Mouse (Mus musculus) embryo, embryonic 9.5 days (tissue): ENCODE measurements around the gene 4930426L09Rik.

ENCODE experiments used
- DNase-seq: peaks from one replicate; pipeline ENCODE4 v3.0.0-alpha.2; 2017; ENCODE audit errors: extremely low spot score

The 4930426L09Rik gene

DNA sequence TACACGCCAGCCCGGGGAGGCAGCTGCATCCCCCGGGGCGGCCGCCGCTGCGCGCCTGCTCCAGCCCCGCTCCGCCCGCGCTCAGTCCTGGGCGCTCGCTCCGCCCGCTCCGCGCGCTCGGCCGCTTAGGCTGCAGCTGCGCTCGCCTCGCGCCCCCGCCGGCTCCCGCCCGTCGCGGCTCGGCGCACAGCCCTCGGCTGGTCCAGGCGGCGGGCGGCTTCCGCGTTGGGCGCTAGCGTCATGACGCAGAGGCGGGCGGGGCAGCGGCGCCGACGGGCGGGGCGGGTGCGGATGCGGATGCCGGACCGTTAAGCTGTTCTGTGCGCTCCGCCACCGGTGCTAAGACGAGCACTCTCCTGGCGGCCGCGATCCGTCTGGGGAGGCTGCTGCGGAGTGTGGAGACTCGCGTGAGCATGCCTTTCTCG lies at the start of gene 4930426L09Rik, which contains the start of gene Pip4k2a:
Gene 4930426L09Rik (plus strand): TSS at position 290 of the 425 bp plus-strand sequence.
Gene Pip4k2a (minus strand): TSS at position 73 of the 425 bp plus-strand sequence.
- DNase-seq: peak; percentile 91

DNA sequence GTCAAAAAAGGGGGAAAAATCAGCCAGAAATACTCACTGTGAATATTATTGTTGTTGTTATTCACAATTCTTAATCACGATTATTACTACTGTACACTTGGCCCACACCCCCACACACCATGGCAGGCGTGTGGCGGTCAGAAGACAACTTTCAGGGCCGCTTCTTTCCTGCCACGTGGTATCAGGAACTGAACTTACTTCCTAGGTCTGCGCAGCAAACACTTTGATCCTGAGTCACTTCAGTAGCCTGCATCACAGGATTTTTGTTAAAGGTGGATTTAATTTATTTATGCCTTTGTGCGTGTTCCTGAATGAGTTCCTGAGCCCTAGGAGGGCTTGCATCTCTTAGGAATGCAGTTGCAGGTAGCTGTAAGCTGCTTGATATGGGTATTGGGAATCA lies 49.4 kb upstream of the 4930426L09Rik start:
- no peak for DNase-seq

DNA sequence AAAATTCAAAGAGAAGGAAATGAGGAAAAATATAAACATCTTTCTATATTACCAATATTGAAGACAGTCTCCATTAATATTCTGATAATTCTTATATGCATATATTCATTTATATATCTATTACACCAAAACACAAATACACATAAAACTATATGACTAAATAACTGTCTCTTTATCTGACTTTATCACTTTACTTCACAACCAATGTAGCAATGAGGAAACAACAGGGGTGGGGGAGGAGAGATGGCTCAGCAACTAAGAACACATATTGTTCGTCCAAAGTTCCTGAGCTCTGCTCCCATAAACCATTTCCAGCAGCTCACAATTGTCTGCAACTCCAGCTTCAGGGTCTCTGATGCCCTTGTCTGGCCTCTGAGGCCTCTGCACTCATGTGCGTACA lies 47.4 kb upstream of the 4930426L09Rik start:
- DNase-seq: no peak

- DNase-seq: no peak
Measured at GRCm38 (mm10) chr2:18952102-18952673, 46.0 kb upstream of the 4930426L09Rik start.

DNA sequence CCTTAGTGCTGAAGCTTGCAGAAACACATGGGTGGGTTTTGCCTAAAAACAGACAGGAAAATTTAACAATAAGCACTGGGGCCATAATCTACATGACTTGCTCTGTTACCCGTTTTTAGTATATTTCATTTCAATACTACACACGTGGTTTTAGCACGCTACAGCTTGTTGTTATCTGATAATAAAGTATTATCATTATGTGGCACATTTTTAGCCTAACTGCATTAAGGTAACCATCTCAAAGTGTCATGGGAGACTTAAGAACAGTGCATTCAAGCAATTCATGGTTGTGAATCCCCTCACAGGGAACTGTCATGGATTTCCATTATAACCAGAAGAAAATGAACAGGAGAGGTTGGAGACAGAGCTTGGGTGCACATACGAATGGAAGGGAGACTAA lies 43.7 kb upstream of the 4930426L09Rik start:
- DNase-seq: no peak

GRCm38 (mm10) chr2:18955022-18955421 lies 43.1 kb upstream of the 4930426L09Rik start:
- no peak for DNase-seq

DNA sequence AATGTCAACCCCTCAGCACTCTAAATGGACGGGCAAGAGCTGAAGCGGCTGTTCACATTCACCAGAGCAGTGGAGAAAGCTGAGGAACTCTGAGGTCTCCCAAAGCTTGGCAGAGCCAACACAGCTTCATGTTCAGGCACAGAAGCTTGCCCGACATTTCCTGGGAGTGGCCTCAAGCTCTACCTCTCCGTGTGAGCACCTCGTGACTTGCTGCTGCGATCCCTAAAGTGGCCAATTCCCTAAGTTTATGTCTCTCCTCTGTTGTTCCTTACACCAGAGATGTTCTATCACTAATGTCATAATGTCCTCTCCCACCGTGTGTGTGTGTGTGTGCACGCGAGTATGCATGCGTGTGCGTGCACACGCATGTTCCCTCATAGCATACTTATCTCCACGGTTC lies 42.5 kb upstream of the 4930426L09Rik start:
- no peak for DNase-seq

DNA sequence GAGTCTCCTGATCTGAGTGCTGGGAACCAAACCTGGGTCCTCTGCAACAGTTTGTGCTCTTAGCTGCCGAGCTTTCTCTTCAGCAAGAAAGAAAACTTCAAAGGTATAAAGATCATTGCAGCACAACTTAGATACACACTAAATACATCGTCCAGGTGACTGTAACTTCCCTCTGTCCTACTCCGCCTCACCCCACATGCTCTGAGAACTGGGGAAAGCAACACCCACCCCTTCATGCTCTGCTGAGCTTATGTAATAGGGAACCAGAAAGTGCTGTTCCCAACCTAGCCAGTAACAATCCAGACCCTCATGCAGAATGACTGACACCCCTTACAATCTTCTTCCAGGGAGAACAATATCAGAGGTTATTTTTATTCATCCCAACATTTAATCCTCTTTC lies 41.7 kb upstream of the 4930426L09Rik start:
- no peak for DNase-seq

- no peak for DNase-seq
Measured at GRCm38 (mm10) chr2:18956945-18957344, 41.2 kb upstream of the 4930426L09Rik start.

DNA sequence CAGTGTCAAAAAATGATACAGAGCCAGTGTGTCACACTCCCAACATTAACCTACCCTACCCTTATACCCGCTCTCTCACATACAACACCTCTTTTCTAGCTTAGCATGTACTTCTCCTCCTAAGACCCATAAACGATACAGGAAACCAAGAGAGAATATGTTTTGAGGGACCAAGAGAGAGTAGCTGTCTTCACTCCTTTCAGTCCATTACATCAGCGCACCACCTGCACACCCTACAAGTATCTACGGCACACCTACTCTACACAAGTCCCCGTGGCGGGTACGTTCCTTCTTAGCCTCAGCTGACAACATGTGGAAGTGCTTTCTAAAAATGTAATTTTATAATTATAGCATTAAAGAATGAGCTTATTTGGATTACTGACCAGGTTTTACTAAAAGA lies 40.7 kb upstream of the 4930426L09Rik start:
- no peak for DNase-seq

DNA sequence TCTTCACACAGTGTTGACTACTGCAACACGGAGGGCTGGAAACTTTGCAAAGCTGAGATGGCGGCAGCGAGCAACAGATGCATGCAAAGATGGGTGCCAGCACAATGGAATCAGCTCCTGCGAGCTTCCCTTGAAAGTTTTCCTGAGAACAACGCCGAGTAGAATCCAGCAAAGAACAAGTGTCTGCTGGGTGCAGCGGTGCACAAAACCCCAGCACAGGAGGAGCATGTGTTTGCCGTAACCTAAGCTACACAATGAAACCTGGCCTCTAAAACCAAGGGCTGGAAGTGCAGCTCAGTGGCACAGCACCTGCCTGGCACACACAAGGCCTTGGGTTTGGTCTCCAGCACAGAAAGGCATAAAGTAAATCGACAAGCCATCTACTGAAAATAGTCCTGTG lies 40.1 kb upstream of the 4930426L09Rik start:
- DNase-seq: no peak

DNA sequence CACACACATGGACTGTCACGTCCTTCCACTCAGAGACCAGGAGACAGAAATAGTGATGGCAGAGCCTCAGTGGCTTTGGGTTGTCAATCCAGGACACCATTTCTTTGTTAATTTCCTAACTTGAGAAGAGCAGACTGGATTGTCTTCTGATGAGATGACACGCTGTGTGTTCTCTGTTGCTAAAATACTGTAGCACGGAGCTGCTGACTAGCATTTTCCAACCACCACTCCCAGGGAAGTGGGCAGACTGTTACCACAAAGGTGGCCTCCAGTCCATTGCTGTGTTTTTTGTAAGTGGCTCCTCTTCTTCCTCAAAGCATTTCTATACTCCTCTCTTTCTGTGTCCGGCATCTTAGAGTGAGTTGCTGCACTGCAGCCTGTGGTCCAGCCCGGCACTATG lies 39.6 kb upstream of the 4930426L09Rik start:
- DNase-seq: no peak

- no peak for DNase-seq
Measured at GRCm38 (mm10) chr2:18959008-18959407, 39.1 kb upstream of the 4930426L09Rik start.

DNA sequence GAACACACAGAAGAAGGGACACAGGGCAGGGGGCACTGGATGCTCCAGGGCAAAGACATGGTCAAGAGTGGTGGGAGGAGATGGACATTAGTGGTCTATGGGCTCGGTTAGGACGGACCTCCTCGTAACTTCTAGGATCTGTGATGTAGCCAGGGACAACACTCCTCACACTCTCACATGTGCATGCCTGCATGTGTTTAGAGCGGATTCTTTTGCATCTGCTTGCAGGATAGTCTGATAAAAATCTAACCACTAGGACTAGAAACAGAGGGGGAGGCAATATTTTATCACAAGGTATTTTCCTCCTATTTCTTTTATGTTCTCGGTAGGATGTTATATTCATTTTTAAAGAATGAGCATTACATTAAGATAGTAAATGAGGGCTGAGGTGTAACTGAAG lies 38.6 kb upstream of the 4930426L09Rik start:
- no peak for DNase-seq

- no peak for DNase-seq
Measured at GRCm38 (mm10) chr2:18960376-18960973, 37.7 kb upstream of the 4930426L09Rik start.

DNA sequence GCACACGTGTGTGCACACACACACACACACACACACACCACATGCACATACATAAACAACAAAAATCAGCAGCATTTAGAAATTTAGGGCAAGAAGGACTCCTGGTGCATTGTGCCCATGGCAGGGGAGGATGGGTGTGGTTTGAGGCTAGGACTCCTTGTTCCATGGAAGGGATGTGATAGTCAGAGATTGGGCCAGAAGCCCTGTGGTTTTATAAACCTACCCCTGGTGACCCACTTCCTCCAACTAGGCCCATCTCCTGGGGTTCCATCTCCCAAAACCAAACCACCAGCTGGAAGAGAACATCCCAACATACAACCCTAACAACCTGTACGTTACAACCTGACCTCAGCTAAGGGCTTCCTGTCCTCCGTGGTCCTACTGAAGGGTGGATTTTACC lies 35.6 kb upstream of the 4930426L09Rik start:
- DNase-seq: no peak

- DNase-seq: no peak
Measured at GRCm38 (mm10) chr2:18963286-18964040, 34.7 kb upstream of the 4930426L09Rik start.

DNA sequence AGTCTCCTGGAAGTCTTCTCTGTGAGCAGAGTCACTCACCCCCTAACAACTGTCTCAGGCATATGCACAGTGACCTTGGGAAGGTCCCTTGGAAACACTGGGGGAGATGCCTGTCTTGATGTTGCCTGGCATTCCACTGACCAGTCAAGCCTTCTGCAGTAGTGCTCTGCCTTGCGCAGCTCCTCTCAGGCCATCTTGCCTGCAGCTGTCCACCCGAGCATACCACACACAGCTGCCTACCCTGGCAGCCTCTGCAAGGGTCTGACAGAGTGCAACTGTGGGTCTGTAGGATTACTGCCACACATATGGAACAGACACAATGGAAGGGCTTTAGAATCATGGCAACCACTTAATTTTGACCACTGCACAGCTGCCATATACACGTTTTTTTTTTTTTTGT lies 33.0 kb upstream of the 4930426L09Rik start:
- DNase-seq: no peak

- no peak for DNase-seq
Measured at GRCm38 (mm10) chr2:18965950-18966349, 32.2 kb upstream of the 4930426L09Rik start.

DNA sequence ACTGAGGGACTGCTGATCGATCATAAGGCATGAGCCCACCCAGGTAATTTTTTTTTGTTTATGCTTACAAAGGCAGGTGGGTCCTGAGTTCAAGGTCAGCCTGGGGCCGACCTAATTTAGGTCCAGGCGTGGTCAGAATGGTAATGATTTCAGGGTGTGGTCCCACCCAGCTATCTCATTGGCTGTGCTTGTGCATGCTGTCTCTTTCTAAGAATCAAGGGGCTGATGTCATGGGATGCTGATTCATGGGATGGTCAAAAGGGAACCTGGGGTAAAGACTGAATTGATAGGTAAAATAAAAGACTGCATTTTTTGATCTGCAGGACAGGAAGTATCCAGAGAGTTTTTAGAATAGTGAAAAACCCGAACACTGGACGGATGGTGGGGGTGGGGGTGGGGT lies 31.6 kb upstream of the 4930426L09Rik start:
- no peak for DNase-seq

GRCm38 (mm10) chr2:18967451-18968063 lies 30.6 kb upstream of the 4930426L09Rik start:
- no peak for DNase-seq

DNA sequence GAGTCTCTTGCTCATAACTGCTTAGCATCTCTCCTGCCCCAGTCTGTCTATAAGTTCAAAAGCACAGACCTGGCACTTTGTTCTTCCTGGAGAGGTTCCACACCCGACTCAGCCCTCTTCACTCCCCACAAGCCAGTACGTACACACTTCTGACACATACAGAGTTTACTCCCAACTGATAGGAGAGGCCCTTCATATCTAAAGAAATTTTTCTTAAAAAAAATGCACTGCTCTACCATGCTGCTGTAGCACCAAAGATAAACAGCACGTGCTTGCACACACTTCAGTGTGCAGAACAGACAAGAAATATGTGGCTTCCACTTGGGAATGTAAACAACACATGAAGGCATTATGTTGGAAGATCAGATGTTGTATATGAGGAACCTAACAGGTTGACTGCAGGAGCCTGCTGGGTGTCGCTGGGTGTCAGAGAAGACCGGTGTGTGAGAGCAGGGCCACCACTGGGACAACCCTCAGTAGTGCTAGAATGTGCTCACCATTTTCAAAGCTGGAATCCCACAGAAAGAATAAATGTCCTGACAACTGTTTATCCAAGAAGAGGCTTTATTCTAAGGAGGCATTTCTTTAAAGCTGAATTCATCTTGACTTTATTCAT lies 29.0 kb upstream of the 4930426L09Rik start:
- no peak for DNase-seq
